Mouse (Mus musculus): ENCODE results near the gene Olfr898. TPM values are rescaled to one million over a fixed set of nuclear protein-coding genes. Genes with fewer than 3 reads are reported as not detected.

Gene Olfr898
- not detected for total RNA-seq (2021)
- long read RNA-seq, experiment 1, result 0 reads
- long read RNA-seq, experiment 2, result 0 reads

DNA sequence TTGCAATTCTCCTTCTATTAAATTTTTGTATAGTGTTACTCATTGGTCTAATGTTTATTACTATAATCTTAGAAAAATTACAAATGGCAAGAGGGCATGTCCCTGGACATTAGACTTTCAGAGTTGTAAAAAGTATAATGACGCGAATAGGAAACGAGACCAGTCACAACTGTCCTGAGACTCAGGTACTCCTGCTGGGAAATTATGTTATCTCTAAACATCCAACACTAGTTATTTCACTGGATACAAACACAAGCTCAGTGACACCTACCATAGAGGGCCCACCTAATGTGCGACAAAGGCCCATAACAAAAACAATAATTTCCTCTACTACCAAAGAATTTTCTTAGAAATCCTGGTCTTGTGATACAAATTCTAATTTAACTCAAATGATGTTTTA is at the start of gene Olfr898:
Gene Olfr898 (plus strand): TSS at position 301 of the 400 bp plus-strand sequence.
- intact Hi-C loops (cut with DNase I; ENCODE audit: low total_unique reads), result no loop called here

DNA sequence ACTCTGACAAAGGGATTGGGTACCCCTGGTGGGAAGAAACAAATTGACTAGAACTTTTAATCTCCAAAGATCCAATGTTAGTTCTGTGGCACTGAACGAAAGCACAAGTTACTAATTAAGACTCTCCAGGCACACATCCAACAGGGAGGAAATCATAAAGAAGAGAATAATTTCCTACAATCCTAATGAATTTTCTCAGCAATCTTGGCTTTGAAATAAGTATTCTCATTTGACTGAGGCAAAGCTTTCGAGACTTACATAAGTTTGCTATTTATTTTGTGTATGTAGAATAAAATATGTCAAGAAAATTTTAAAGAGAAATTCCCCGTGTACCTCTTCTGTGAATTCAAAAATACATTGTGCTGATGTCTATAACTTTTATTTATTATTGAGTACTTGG is 19.5 kb upstream of the Olfr898 start, which contains the start of gene Olfr25:
Gene Olfr25 (plus strand): TSS at position 301 of the 400 bp plus-strand sequence.
- DNase-seq, result no peak
- intact Hi-C loops (cut with DNase I; ENCODE audit: low total_unique reads), result no loop called here

More for the DNA sequence above, at the start of gene Olfr898:
- no peak for DNase-seq

DNA sequence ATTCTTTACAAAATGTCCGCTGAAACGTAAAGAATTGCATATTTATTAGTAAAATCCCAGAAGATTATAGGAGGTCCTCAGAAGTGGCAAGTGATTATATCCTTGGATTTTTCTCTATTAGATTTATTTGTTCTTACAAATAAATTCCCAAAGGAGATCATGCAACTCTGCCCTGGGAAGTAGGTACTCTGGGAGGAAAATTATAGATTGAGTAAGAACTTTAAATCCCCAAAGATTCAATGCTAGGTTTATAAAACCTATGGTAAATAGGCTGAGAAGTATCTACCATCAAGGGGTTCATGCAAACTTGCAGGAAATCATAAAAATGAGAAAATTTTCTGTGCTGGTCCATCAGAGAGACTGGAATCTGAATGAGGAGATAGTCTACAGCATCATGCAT is 18.4 kb downstream of the Olfr898 start, which contains the start of gene Olfr250:
Gene Olfr250 (plus strand): TSS at position 301 of the 400 bp plus-strand sequence.
- DNase-seq, result no peak
- intact Hi-C loops (cut with DNase I; ENCODE audit: low total_unique reads), result no loop called here

DNA sequence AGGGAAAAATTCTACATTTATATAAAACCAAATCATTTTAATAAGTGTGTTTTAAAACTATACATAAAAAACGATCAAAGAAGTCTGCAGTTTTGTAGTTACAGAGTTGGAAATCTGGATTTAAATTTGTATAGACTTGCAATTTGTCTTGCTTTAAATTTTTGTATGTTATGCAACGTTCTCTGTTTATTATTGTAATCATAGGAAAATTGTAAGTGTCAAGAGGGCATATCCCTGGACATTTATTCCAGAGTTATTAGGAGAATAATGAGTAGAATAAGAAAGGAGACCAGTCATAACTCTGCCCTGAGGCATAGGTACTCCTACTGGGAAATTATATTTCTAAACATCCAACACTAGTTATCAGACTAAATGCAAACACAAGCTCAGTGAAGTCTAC is 28.6 kb downstream of the Olfr898 start, which contains the start of gene Olfr251:
Gene Olfr251 (plus strand): TSS at position 301 of the 400 bp plus-strand sequence.
- intact Hi-C loops (cut with DNase I; ENCODE audit: low total_unique reads), result no loop called here
- DNase-seq, result no peak

DNA sequence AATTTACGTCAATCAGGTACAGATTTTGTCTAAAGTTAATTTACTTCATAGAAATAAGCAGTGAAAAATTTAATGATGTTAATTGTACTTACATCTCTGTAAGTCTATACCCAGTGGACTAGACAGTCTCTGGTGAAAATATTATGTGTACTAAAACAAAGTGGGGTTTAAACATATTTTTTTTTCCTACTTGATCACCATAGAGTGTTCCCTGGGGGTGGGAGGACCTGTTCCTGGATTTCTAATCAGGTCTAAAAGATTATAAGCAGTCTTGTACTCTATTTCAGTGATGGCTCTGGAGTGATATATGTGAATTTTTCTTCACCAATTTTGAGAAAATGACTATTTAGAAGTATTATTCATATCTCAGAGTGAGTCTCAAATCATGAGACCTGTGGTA is 53.2 kb downstream of the Olfr898 start, which contains the start of gene Olfr147:
Gene Olfr147 (plus strand): TSS at position 301 of the 400 bp plus-strand sequence.
- DNase-seq, result no peak
- intact Hi-C loops (cut with DNase I; ENCODE audit: low total_unique reads), result no loop called here

Other genes starting within 250 kb of the Olfr898 start
- gene Olfr888, start 240.3 kb upstream of the Olfr898 start, total RNA-seq (2021), result not detected
- gene Olfr889, start 233.2 kb upstream of the Olfr898 start, total RNA-seq (2021), result not detected
- gene Olfr890, start 205.9 kb upstream of the Olfr898 start, total RNA-seq (2021), result not detected
- not detected for gene Olfr891, start 167.6 kb upstream of the Olfr898 start, total RNA-seq (2021)
- not detected for gene Olfr893, start 140.0 kb upstream of the Olfr898 start, total RNA-seq (2021)
- gene Olfr894, start 130.4 kb upstream of the Olfr898 start, total RNA-seq (2021), result not detected
- gene Olfr143, start 95.6 kb upstream of the Olfr898 start, total RNA-seq (2021), result not detected
- gene Olfr895, start 80.6 kb upstream of the Olfr898 start, total RNA-seq (2021), result not detected
- not detected for gene Olfr896-ps1, start 57.3 kb upstream of the Olfr898 start, total RNA-seq (2021)
- gene Olfr25, start 19.4 kb upstream of the Olfr898 start, total RNA-seq (2021), result not detected
- gene Olfr250, start 18.5 kb downstream of the Olfr898 start, total RNA-seq (2021), result not detected
- not detected for gene Olfr251, start 28.7 kb downstream of the Olfr898 start, total RNA-seq (2021)
- gene Olfr147, start 53.3 kb downstream of the Olfr898 start, total RNA-seq (2021), result not detected
- not detected for gene Olfr901, start 81.0 kb downstream of the Olfr898 start, total RNA-seq (2021)
- not detected for gene Olfr902, start 99.2 kb downstream of the Olfr898 start, total RNA-seq (2021)
- gene Olfr904, start 114.7 kb downstream of the Olfr898 start, total RNA-seq (2021), result not detected
- not detected for gene Olfr905, start 122.7 kb downstream of the Olfr898 start, total RNA-seq (2021)
- gene Olfr906, start 138.7 kb downstream of the Olfr898 start, total RNA-seq (2021), result not detected
- gene Olfr907, start 147.4 kb downstream of the Olfr898 start, total RNA-seq (2021), result not detected
- not detected for gene Olfr911-ps1, start 173.2 kb downstream of the Olfr898 start, total RNA-seq (2021)
- gene Olfr910, start 189.4 kb downstream of the Olfr898 start, total RNA-seq (2021), result not detected
- not detected for gene Olfr912, start 231.8 kb downstream of the Olfr898 start, total RNA-seq (2021)
- not detected for gene Olfr913, start 244.3 kb downstream of the Olfr898 start, total RNA-seq (2021)